Mouse (Mus musculus): ENCODE data around the gene Crtc1. TPM values are rescaled to one million over a fixed set of nuclear protein-coding genes. Genes with fewer than 3 reads are reported as not detected.
A peak's percentile ranks its signal among the peaks of the same experiment; 100 is the strongest.

Gene Crtc1
- polyA plus RNA-seq, 1 experiment: 7.7 TPM

GRCm38 (mm10) chr8:70377049-70377448, 62.3 kb downstream of the Crtc1 start:
- TF ChIP-seq CTCF (IDR thresholded peaks at IDR 0.05; ENCODE audit: low read depth, low read length): peak; percentile 57
- TF ChIP-seq EP300 (IDR thresholded peaks at IDR 0.05; ENCODE audit: insufficient read depth, low read depth, low read length): no peak
- TF ChIP-seq POLR2A (IDR thresholded peaks at IDR 0.05; ENCODE audit: insufficient read depth, low read length): no peak
- Histone ChIP-seq H3K9ac (ENCODE audit: low read depth, poor library complexity, severe bottlenecking) (no peak overlapping the region), H3K36me3 (ENCODE audit: control insufficient read depth, insufficient read depth, low read length, poor library complexity, severe bottlenecking) (no peaks in the 10 kb centered on the region), H3K27me3 (ENCODE audit: control insufficient read depth, insufficient read depth, low read length, poor library complexity, severe bottlenecking) (0 out of 2 replicates have a peak, but pooled peaks cover 4% of the 10 kb centered on the region), H3K4me1 (ENCODE audit: control insufficient read depth, insufficient read depth, low read length) (no peaks in the 10 kb centered on the region), H3K9me3 (replicated peaks; ENCODE audit: control insufficient read depth, insufficient read depth, low read length, poor library complexity, severe bottlenecking) (no peaks in the 10 kb centered on the region), H3K27ac (ENCODE audit: insufficient read depth, low read length) (no peak overlapping the region), H3K4me3 (ENCODE audit: low read depth, low read length) (no peak overlapping the region)

DNA sequence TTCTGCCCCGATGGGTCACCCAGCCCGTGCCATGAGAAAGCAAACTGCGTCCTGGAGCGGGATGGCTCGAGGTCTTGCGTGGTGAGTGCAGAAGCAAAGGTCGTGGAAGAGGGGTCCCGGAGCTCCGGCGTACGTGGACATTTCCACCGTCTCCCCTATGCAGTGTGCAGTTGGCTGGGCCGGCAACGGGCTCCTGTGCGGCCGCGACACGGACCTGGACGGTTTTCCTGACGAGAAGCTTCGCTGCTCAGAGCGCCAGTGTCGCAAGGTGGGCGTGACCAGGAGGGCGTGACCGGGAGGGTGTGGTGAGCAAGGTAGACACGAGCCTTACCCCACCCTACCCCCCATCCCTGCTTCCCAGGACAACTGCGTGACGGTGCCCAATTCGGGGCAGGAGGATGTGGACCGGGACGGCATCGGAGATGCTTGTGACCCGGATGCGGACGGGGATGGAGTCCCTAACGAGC, 63.1 kb downstream of the Crtc1 start:
- H3K36me3 ChIP-seq (ENCODE audit: control insufficient read depth, insufficient read depth, low read length, poor library complexity, severe bottlenecking): no peaks in the 10 kb centered on the region
- 0 out of 2 replicates have a peak, but pooled peaks cover 4% of the 10 kb centered on the region for H3K27me3 ChIP-seq (ENCODE audit: control insufficient read depth, insufficient read depth, low read length, poor library complexity, severe bottlenecking)
- H3K4me1 ChIP-seq (ENCODE audit: control insufficient read depth, insufficient read depth, low read length): no peaks in the 10 kb centered on the region
- H3K9ac ChIP-seq (ENCODE audit: low read depth, poor library complexity, severe bottlenecking): no peak overlapping the region
- no peak overlapping the region for H3K27ac ChIP-seq (ENCODE audit: insufficient read depth, low read length)
- H3K9me3 ChIP-seq (replicated peaks; ENCODE audit: control insufficient read depth, insufficient read depth, low read length, poor library complexity, severe bottlenecking): no peaks in the 10 kb centered on the region
- H3K4me3 ChIP-seq (ENCODE audit: low read depth, low read length): peak overlapping the region; percentile 17
- TF ChIP-seq CTCF (IDR thresholded peaks at IDR 0.05; ENCODE audit: low read depth, low read length): no peak
- TF ChIP-seq POLR2A (IDR thresholded peaks at IDR 0.05; ENCODE audit: insufficient read depth, low read length): no peak
- no peak for TF ChIP-seq EP300 (IDR thresholded peaks at IDR 0.05; ENCODE audit: insufficient read depth, low read depth, low read length)

- TF ChIP-seq EP300 (IDR thresholded peaks at IDR 0.05; ENCODE audit: insufficient read depth, low read depth, low read length) (no peak), CTCF (IDR thresholded peaks at IDR 0.05; ENCODE audit: low read depth, low read length) (no peak), POLR2A (IDR thresholded peaks at IDR 0.05; ENCODE audit: insufficient read depth, low read length) (no peak)
- H3K9ac ChIP-seq (ENCODE audit: low read depth, poor library complexity, severe bottlenecking): 0 out of 2 replicates have a peak overlapping the region, but pooled peaks have one; percentile 5
- H3K4me3 ChIP-seq (ENCODE audit: low read depth, low read length): peak overlapping the region; percentile 33
- 0 out of 2 replicates have a peak, but pooled peaks cover 4% of the 10 kb centered on the region for H3K27me3 ChIP-seq (ENCODE audit: control insufficient read depth, insufficient read depth, low read length, poor library complexity, severe bottlenecking)
- H3K36me3 ChIP-seq (ENCODE audit: control insufficient read depth, insufficient read depth, low read length, poor library complexity, severe bottlenecking): no peaks in the 10 kb centered on the region
- no peaks in the 10 kb centered on the region for H3K4me1 ChIP-seq (ENCODE audit: control insufficient read depth, insufficient read depth, low read length)
- no peaks in the 10 kb centered on the region for H3K9me3 ChIP-seq (replicated peaks; ENCODE audit: control insufficient read depth, insufficient read depth, low read length, poor library complexity, severe bottlenecking)
- no peak overlapping the region for H3K27ac ChIP-seq (ENCODE audit: insufficient read depth, low read length)
These were observed 64.0 kb downstream of the Crtc1 start for GRCm38 (mm10) chr8:70375212-70375859.

DNA sequence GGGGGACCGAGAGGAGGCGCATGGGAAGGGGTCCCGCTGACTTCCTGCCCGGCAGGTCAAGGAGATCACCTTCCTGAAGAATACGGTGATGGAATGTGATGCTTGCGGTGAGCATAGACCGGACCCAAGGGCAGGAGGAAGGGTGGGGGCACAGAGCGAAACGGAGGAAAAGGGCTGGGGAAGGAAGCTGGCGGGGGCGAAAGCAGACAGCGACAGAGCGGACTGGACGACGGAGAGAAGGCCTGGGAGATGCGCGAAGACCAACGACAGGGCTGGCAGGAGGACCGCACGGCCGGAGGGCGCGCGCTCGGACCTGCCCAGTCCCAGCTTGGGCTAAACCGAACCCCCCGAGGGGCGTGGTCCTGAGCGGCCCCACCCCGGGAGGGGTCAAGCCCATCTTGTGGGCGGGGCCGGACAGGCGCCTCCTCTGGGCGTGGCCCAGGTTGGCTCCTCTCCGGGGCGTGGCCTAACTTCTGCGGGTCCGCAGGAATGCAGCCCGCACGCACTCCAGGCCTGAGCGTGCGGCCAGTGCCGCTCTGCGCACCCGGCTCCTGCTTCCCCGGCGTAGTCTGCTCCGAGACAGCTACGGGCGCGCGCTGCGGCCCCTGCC, 65.0 kb downstream of the Crtc1 start:
- no peaks in the 10 kb centered on the region for H3K4me1 ChIP-seq (ENCODE audit: control insufficient read depth, insufficient read depth, low read length)
- H3K9me3 ChIP-seq (replicated peaks; ENCODE audit: control insufficient read depth, insufficient read depth, low read length, poor library complexity, severe bottlenecking): no peaks in the 10 kb centered on the region
- H3K36me3 ChIP-seq (ENCODE audit: control insufficient read depth, insufficient read depth, low read length, poor library complexity, severe bottlenecking): no peaks in the 10 kb centered on the region
- H3K4me3 ChIP-seq (ENCODE audit: low read depth, low read length): peak overlapping the region; percentile 74
- peak overlapping the region; percentile 14 for H3K9ac ChIP-seq (ENCODE audit: low read depth, poor library complexity, severe bottlenecking)
- H3K27me3 ChIP-seq (ENCODE audit: control insufficient read depth, insufficient read depth, low read length, poor library complexity, severe bottlenecking): 0 out of 2 replicates have a peak, but pooled peaks cover 4% of the 10 kb centered on the region
- no peak overlapping the region for H3K27ac ChIP-seq (ENCODE audit: insufficient read depth, low read length)
- TF ChIP-seq CTCF (IDR thresholded peaks at IDR 0.05; ENCODE audit: low read depth, low read length) (no peak), EP300 (IDR thresholded peaks at IDR 0.05; ENCODE audit: insufficient read depth, low read depth, low read length) (peak; percentile 27; the same call in 1 of the 2 replicates), POLR2A (IDR thresholded peaks at IDR 0.05; ENCODE audit: insufficient read depth, low read length) (peak; percentile 71)

- no peaks in the 10 kb centered on the region for H3K4me1 ChIP-seq (ENCODE audit: control insufficient read depth, insufficient read depth, low read length)
- no peaks in the 10 kb centered on the region for H3K9me3 ChIP-seq (replicated peaks; ENCODE audit: control insufficient read depth, insufficient read depth, low read length, poor library complexity, severe bottlenecking)
- H3K9ac ChIP-seq (ENCODE audit: low read depth, poor library complexity, severe bottlenecking): peak within 1 kb of the TSS; percentile 14
- no peak within 1 kb of the TSS for H3K27ac ChIP-seq (ENCODE audit: insufficient read depth, low read length)
- H3K36me3 ChIP-seq (ENCODE audit: control insufficient read depth, insufficient read depth, low read length, poor library complexity, severe bottlenecking): no peaks in the 10 kb centered on the region
- H3K4me3 ChIP-seq (ENCODE audit: low read depth, low read length): peak within 1 kb of the TSS; percentile 74
- TF ChIP-seq EP300 (IDR thresholded peaks at IDR 0.05; ENCODE audit: insufficient read depth, low read depth, low read length): no peak
- TF ChIP-seq CTCF (IDR thresholded peaks at IDR 0.05; ENCODE audit: low read depth, low read length): no peak
- TF ChIP-seq POLR2A (IDR thresholded peaks at IDR 0.05; ENCODE audit: insufficient read depth, low read length): no peak
- H3K27me3 ChIP-seq (ENCODE audit: control insufficient read depth, insufficient read depth, low read length, poor library complexity, severe bottlenecking): 0 out of 2 replicates have a peak, but pooled peaks cover 4% of the 10 kb centered on the region
These were observed 65.7 kb downstream of the Crtc1 start, which contains the start of gene Comp for GRCm38 (mm10) chr8:70373397-70374317. Gene Comp (plus strand): TSS chr8:70373558.

Data from ES-Bruce4 (cell line).